Comparison of ENCODE assay signal across 31 mouse cellular contexts in genomic region chr11:96115416-96115815, GRCm38 (mm10). TPM values are rescaled to one million over a fixed set of nuclear protein-coding genes. Genes with fewer than 3 reads are reported as not detected.
"Had no signal": no experiment of that assay in that cellular context is flagged by ENCODE, and none has a peak within 500 bp of the region (broad histone marks: within the 10 kb centered on the region; RNA-seq: fewer than 3 reads in every experiment).

No protein-coding gene starts in this region.

- ATAC-seq: hindbrain, embryonic 16.5 days; inflammation-experienced regulatory T-cells, adult 6 months; intestine, embryonic 15.5 days; intestine, postnatal 0 days had no signal

- H3K4me1 ChIP-seq: heart, embryonic 10.5 days; heart, embryonic 12.5 days; hindbrain, embryonic 10.5 days; hindbrain, embryonic 12.5 days; intestine, embryonic 15.5 days; limb, embryonic 10.5 days; limb, embryonic 12.5 days; liver, embryonic 13.5 days; liver, embryonic 15.5 days had no signal

- H3K9ac ChIP-seq: heart, embryonic 12.5 days; hindbrain, embryonic 12.5 days; hindbrain, embryonic 14.5 days; intestine, embryonic 15.5 days; kidney, embryonic 15.5 days; limb, embryonic 12.5 days; liver, embryonic 13.5 days; liver, embryonic 15.5 days had no signal

- H3K36me3 ChIP-seq: heart, embryonic 10.5 days; heart, embryonic 12.5 days; hindbrain, embryonic 10.5 days; hindbrain, embryonic 12.5 days; intestine, embryonic 15.5 days; kidney, embryonic 15.5 days; limb, embryonic 10.5 days; limb, embryonic 12.5 days; liver, embryonic 13.5 days; liver, embryonic 15.5 days had no signal

- H3K27ac ChIP-seq: gastrocnemius, adult 2 months; heart, embryonic 10.5 days; hindbrain, embryonic 10.5 days; hindbrain, embryonic 12.5 days; hindbrain, embryonic 14.5 days; intestine, embryonic 15.5 days; kidney, embryonic 15.5 days; layer of hippocampus, adult 2 months; left cerebral cortex, adult 2 months; limb, embryonic 10.5 days; limb, embryonic 12.5 days; liver, embryonic 13.5 days; liver, embryonic 15.5 days had no signal

- H3K4me3 ChIP-seq: gastrocnemius, adult 2 months; heart, embryonic 10.5 days; heart, embryonic 12.5 days; hindbrain, embryonic 10.5 days; hindbrain, embryonic 12.5 days; intestine, embryonic 15.5 days; kidney, embryonic 15.5 days; layer of hippocampus, adult 2 months; left cerebral cortex, adult 2 months; limb, embryonic 10.5 days; limb, embryonic 12.5 days; liver, embryonic 13.5 days; liver, embryonic 15.5 days had no signal

- H3K27me3 ChIP-seq: intestine, embryonic 15.5 days had no signal

- DNase-seq: gastrocnemius, adult 2 months; gastrocnemius, postnatal 10 days; gastrocnemius, postnatal 25 days; heart, adult 18-20 months; heart, postnatal 10 days; heart, postnatal 4 days; kidney, adult 18-20 months; kidney, adult 9 months; kidney, postnatal 10 days; kidney, postnatal 25 days; kidney, postnatal 4 days; liver; liver, embryonic 13.5 days had no signal

- H3K9me3 ChIP-seq: heart, embryonic 10.5 days; heart, embryonic 12.5 days; hindbrain, embryonic 10.5 days; hindbrain, embryonic 12.5 days; intestine, embryonic 15.5 days; kidney, embryonic 15.5 days; limb, embryonic 10.5 days; limb, embryonic 12.5 days; liver, embryonic 13.5 days; liver, embryonic 15.5 days had no signal

- H3K4me2 ChIP-seq: heart, embryonic 12.5 days; hindbrain, embryonic 12.5 days; hindbrain, embryonic 14.5 days; intestine, embryonic 15.5 days; kidney, embryonic 15.5 days; limb, embryonic 12.5 days; liver, embryonic 11.5 days; liver, embryonic 13.5 days; liver, embryonic 15.5 days had no signal

RNA-seq across cellular contexts. Expression of gene Calcoco2, which starts 3.7 kb away (rescaled TPM):
- polyA plus RNA-seq: heart, embryonic 12.5 days; heart, embryonic 14.5 days; hindbrain, embryonic 10.5 days; hindbrain, embryonic 14.5 days; hindbrain, embryonic 16.5 days; inflammation-experienced regulatory T-cells, adult 6 months; intestine, embryonic 15.5 days; intestine, postnatal 0 days; kidney, embryonic 15.5 days; limb, embryonic 10.5 days; limb, embryonic 12.5 days; limb, embryonic 14.5 days; liver, embryonic 11.5 days; liver, embryonic 13.5 days; liver, embryonic 15.5 days had no signal

RNA-seq across cellular contexts. Expression of gene Ttll6, which starts 18.2 kb away (rescaled TPM):
- polyA plus RNA-seq: heart, embryonic 10.5 days; heart, embryonic 12.5 days; heart, embryonic 14.5 days; inflammation-experienced regulatory T-cells, adult 6 months; kidney, embryonic 15.5 days; limb, embryonic 10.5 days; limb, embryonic 12.5 days; liver, embryonic 11.5 days; liver, embryonic 13.5 days; liver, embryonic 15.5 days had no signal
